Mouse (Mus musculus) cortical plate, adult 2 months (tissue): ENCODE results near the gene Idnk.

Source experiments
- CTCF ChIP-seq: fragments of 200-500 bp; IDR thresholded peaks from 2 replicates; pipeline ENCODE4 v1.5.1; 2011; ENCODE audit warnings: mild to moderate bottlenecking, control low read depth, low read length; ENCODE audit not compliant: insufficient read depth; ENCODE audit errors: extremely low read depth
- POLR2A ChIP-seq: fragments of 200-500 bp; IDR thresholded peaks from 2 replicates; pipeline ENCODE4 v1.6.1; 2011; ENCODE audit warnings: mild to moderate bottlenecking, low read length, control low read depth; ENCODE audit not compliant: insufficient read depth; ENCODE audit errors: extremely low read depth

DNA sequence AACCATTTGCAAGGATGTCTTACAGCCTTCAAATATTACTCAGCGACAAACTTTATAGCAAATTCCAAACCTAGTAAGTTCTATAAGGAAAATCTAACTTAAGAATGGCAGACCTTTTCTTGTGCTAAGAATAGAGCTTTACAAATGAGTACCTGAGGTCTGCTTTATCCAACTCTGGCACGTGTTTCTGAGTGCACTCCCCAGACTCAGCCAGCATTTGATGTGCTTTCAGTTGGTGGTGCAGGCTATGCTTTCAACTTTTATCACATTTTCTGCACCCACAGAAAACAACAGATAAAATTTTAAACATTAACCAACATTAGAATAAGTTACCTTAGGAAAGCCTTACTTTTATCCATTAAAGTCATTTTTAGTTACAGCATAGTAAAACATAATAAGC lies 55.1 kb downstream of the Idnk start:
- TF ChIP-seq CTCF, result no peak
- no peak for TF ChIP-seq POLR2A
